Mouse (Mus musculus) cerebellum, postnatal 4 days (tissue): ENCODE data around the gene Kcnq1.

Experiments
- DNase-seq, 2 experiments: peaks; one replicate each; pipeline ENCODE4 v3.0.0; 2022; ENCODE audit warnings: low spot score in 2 of 2, mixed read lengths in 1 of 2

Gene Kcnq1

GRCm38 (mm10) chr7:143273747-143274146, 167.6 kb downstream of the Kcnq1 start:
- no peak for DNase-seq

GRCm38 (mm10) chr7:143275030-143275429, 168.9 kb downstream of the Kcnq1 start:
- DNase-seq = no peak

GRCm38 (mm10) chr7:143283625-143284024, 177.5 kb downstream of the Kcnq1 start:
- no peak for DNase-seq

- DNase-seq = no peak
Measured at GRCm38 (mm10) chr7:143284866-143285265, 178.7 kb downstream of the Kcnq1 start.

- no peak for DNase-seq
Measured at GRCm38 (mm10) chr7:143285440-143285839, 179.3 kb downstream of the Kcnq1 start.

- no peak for DNase-seq
Measured at GRCm38 (mm10) chr7:143286532-143287290, 180.5 kb downstream of the Kcnq1 start.

- no peak for DNase-seq
Measured at GRCm38 (mm10) chr7:143288135-143288534, 182.0 kb downstream of the Kcnq1 start.

GRCm38 (mm10) chr7:143289082-143289849, 183.1 kb downstream of the Kcnq1 start:
- no peak for DNase-seq

- no peak for DNase-seq
Measured at GRCm38 (mm10) chr7:143294690-143295355, 188.7 kb downstream of the Kcnq1 start.

- DNase-seq = peak in 1 of 2 experiments; percentile 33
Measured at GRCm38 (mm10) chr7:143295356-143296000, 189.3 kb downstream of the Kcnq1 start.

- DNase-seq = no peak
Measured at GRCm38 (mm10) chr7:143296001-143296379, 189.8 kb downstream of the Kcnq1 start.

- peak; percentile 55 to 86 for DNase-seq
Measured at GRCm38 (mm10) chr7:143296384-143296801, 190.2 kb downstream of the Kcnq1 start.

GRCm38 (mm10) chr7:143300037-143300436, 193.9 kb downstream of the Kcnq1 start:
- DNase-seq = no peak

GRCm38 (mm10) chr7:143300681-143301080, 194.5 kb downstream of the Kcnq1 start:
- DNase-seq = no peak

GRCm38 (mm10) chr7:143302156-143302555, 196.0 kb downstream of the Kcnq1 start:
- peak in 1 of 2 experiments; percentile 83 for DNase-seq

- no peak for DNase-seq
Measured at GRCm38 (mm10) chr7:143302593-143303238, 196.6 kb downstream of the Kcnq1 start.

- DNase-seq = no peak
Measured at GRCm38 (mm10) chr7:143303557-143303956, 197.4 kb downstream of the Kcnq1 start.

- no peak for DNase-seq
Measured at GRCm38 (mm10) chr7:143305808-143306207, 199.6 kb downstream of the Kcnq1 start.

- no peak for DNase-seq
Measured at GRCm38 (mm10) chr7:143308001-143308400, 201.8 kb downstream of the Kcnq1 start.

GRCm38 (mm10) chr7:143310311-143310710, 204.1 kb downstream of the Kcnq1 start:
- no peak for DNase-seq

GRCm38 (mm10) chr7:143310847-143311246, 204.7 kb downstream of the Kcnq1 start:
- DNase-seq = no peak
